Mouse (Mus musculus) thymus, adult 2 months (tissue): ENCODE measurements around the gene Slc4a2.

ENCODE experiments used
- CTCF ChIP-seq: fragments of 200-500 bp; IDR thresholded peaks from 2 replicates; pipeline ENCODE4 v1.5.1; 2012; ENCODE audit warnings: mild to moderate bottlenecking, control low read depth, low read length, moderate library complexity, borderline replicate concordance; ENCODE audit not compliant: control insufficient read depth, poor library complexity, insufficient read depth; ENCODE audit errors: extremely low read depth
- POLR2A ChIP-seq: fragments of 200-500 bp; IDR thresholded peaks from 2 replicates; pipeline ENCODE4 v1.6.1; 2012; ENCODE audit warnings: mild to moderate bottlenecking, low read length, control low read depth, moderate library complexity; ENCODE audit not compliant: control insufficient read depth, poor library complexity, insufficient read depth; ENCODE audit errors: extremely low read depth

- peak; percentile 64; the same call in 1 of the 2 replicates for TF ChIP-seq CTCF
- peak; percentile 92 for TF ChIP-seq POLR2A
Measured at GRCm38 (mm10) chr5:24444746-24445427, 21.2 kb downstream of the Slc4a2 start, which contains the start of gene Fastk.
